Mouse (Mus musculus) left cerebral cortex, postnatal 36 days (tissue): Measurements from ENCODE around the gene Dennd6a. TPM values are rescaled to one million over a fixed set of nuclear protein-coding genes. Genes with fewer than 3 reads are reported as not detected.

Experiments used
- DNase-seq, 2 experiments: peaks; one replicate each; pipeline ENCODE4 v3.0.0; 2021 to 2022; ENCODE audit warnings: low spot score in 2 of 2, mixed read lengths in 1 of 2
- intact Hi-C: fragments of 180-260 bp; cut with DNase I; formaldehyde crosslinking; loops from one replicate; pipeline ENCODE4 v1.15.1; 2025
- total RNA-seq, 2 experiments: library from RNA; stranded (reverse); gene quantifications; 2 replicates each; pipeline ENCODE4 v1.2.3; 2021

Dennd6a gene
- total RNA-seq, 2 experiments from 2014 or later = 23.6 to 26.7 TPM

GRCm38 (mm10) chr14:26562247-26562646, 11.4 kb upstream of the Dennd6a start:
- intact Hi-C loops = no loop called here
- DNase-seq = no peak

GRCm38 (mm10) chr14:26569880-26570279, 3.8 kb upstream of the Dennd6a start:
- no peak for DNase-seq
- intact Hi-C loops = loop anchor here (10.0 kb wide), 1 partner anchor 85 kb away; no protein-coding TSS in a partner anchor

GRCm38 (mm10) chr14:26571951-26572675, 1.5 kb upstream of the Dennd6a start:
- intact Hi-C loops = loop anchor here (10.0 kb wide), 1 partner anchor 87 kb away; no protein-coding TSS in a partner anchor
- DNase-seq = no peak

- DNase-seq = no peak
- intact Hi-C loops = loop anchor here (10.0 kb wide), 1 partner anchor 92 kb away; no protein-coding TSS in a partner anchor
Observed at GRCm38 (mm10) chr14:26576255-26576780, 2.7 kb downstream of the Dennd6a start.

- no peak for DNase-seq
- intact Hi-C loops = loop anchor here (2.0 to 10.0 kb wide), 2 partner anchors 44 to 94 kb away; partner anchors contain the start of gene Slmap
Observed at GRCm38 (mm10) chr14:26578791-26579191, 5.1 kb downstream of the Dennd6a start.

GRCm38 (mm10) chr14:26579346-26580343, 6.0 kb downstream of the Dennd6a start:
- intact Hi-C loops = loop anchor here (2.0 to 10.0 kb wide), 2 partner anchors 45 to 95 kb away; partner anchors contain the start of gene Slmap
- peak; percentile 85 to 88 for DNase-seq

- no peak for DNase-seq
- intact Hi-C loops = no loop called here
Observed at GRCm38 (mm10) chr14:26583645-26584044, 10.0 kb downstream of the Dennd6a start.

- DNase-seq = no peak
- intact Hi-C loops = no loop called here
Observed at GRCm38 (mm10) chr14:26587116-26587515, 13.5 kb downstream of the Dennd6a start.

GRCm38 (mm10) chr14:26591353-26591752, 17.7 kb downstream of the Dennd6a start:
- intact Hi-C loops = no loop called here
- DNase-seq = no peak

- intact Hi-C loops = no loop called here
- DNase-seq = no peak
Observed at GRCm38 (mm10) chr14:26593281-26593895, 19.7 kb downstream of the Dennd6a start.

- no peak for DNase-seq
- intact Hi-C loops = no loop called here
Observed at GRCm38 (mm10) chr14:26595167-26595566, 21.5 kb downstream of the Dennd6a start.

- intact Hi-C loops = no loop called here
- DNase-seq = no peak
Observed at GRCm38 (mm10) chr14:26595695-26596365, 22.2 kb downstream of the Dennd6a start.

GRCm38 (mm10) chr14:26605354-26605753, 31.7 kb downstream of the Dennd6a start:
- intact Hi-C loops = no loop called here
- DNase-seq = no peak

- DNase-seq = no peak
- intact Hi-C loops = no loop called here
Observed at GRCm38 (mm10) chr14:26609674-26610073, 36.0 kb downstream of the Dennd6a start.

- DNase-seq = no peak
- intact Hi-C loops = no loop called here
Observed at GRCm38 (mm10) chr14:26610689-26611088, 37.0 kb downstream of the Dennd6a start.

GRCm38 (mm10) chr14:26625301-26625700, 51.6 kb downstream of the Dennd6a start:
- no peak for DNase-seq
- intact Hi-C loops = no loop called here

GRCm38 (mm10) chr14:26626605-26627140, 53.0 kb downstream of the Dennd6a start:
- DNase-seq = no peak
- intact Hi-C loops = no loop called here

- peak in 1 of 2 experiments; percentile 21 for DNase-seq
- intact Hi-C loops = loop anchor here (10.0 kb wide), 1 partner anchor 152 kb away; no protein-coding TSS in a partner anchor
Observed at GRCm38 (mm10) chr14:26637025-26637850, 63.6 kb downstream of the Dennd6a start.
